Mouse (Mus musculus) hindbrain, embryonic 16.5 days (tissue): ENCODE data around the gene Abi2. TPM values are rescaled to one million over a fixed set of nuclear protein-coding genes. Genes with fewer than 3 reads are reported as not detected.

Experiments used
- ATAC-seq: fragments of 200-750 bp; cut with Nextera tagmentation; 2 replicates; pipeline ENCODE4 v1.8.0; 2017; ENCODE audit warnings: moderate TSS enrichment, moderate library complexity
- H3K27ac ChIP-seq: fragments of 300-500 bp; sonication (generic); 2 replicates; pipeline ENCODE4 v1.5.1; 2014; ENCODE audit warnings: low read depth, mild to moderate bottlenecking, control low read depth, low read length, moderate library complexity
- H3K27me3 ChIP-seq: fragments of 300-500 bp; sonication (generic); replicated peaks from 2 replicates; pipeline ENCODE4 v1.6.1; 2014; ENCODE audit warnings: low read length; ENCODE audit not compliant: control insufficient read depth, insufficient read depth
- H3K36me3 ChIP-seq: fragments of 300-500 bp; sonication (generic); 2 replicates; pipeline ENCODE4 v1.6.1; 2014; ENCODE audit warnings: mild to moderate bottlenecking, low read length, moderate library complexity, mixed read lengths; ENCODE audit not compliant: control insufficient read depth, insufficient read depth
- H3K4me1 ChIP-seq: fragments of 300-500 bp; sonication (generic); 2 replicates; pipeline ENCODE4 v1.6.1; 2014; ENCODE audit warnings: low read depth, low read length; ENCODE audit not compliant: control insufficient read depth, insufficient read depth
- H3K4me2 ChIP-seq: fragments of 300-500 bp; sonication (generic); 2 replicates; pipeline ENCODE4 v1.6.1; 2014; ENCODE audit warnings: mild to moderate bottlenecking, low read length, control low read depth, moderate library complexity
- H3K4me3 ChIP-seq: fragments of 300-500 bp; sonication (generic); 2 replicates; pipeline ENCODE4 v1.5.1; 2014; ENCODE audit warnings: mild to moderate bottlenecking, low read length, control low read depth, moderate library complexity
- H3K9ac ChIP-seq: fragments of 300-500 bp; sonication (generic); 2 replicates; pipeline ENCODE4 v1.6.1; 2014; ENCODE audit warnings: low read depth, mild to moderate bottlenecking, control low read depth, low read length, moderate library complexity
- H3K9me3 ChIP-seq: fragments of 300-500 bp; sonication (generic); 2 replicates; pipeline ENCODE4 v1.6.1; 2014; ENCODE audit warnings: mild to moderate bottlenecking, low read length, moderate library complexity; ENCODE audit not compliant: control insufficient read depth
- whole genome bisulfite sequencing: fragments of 180-500 bp; shearing (Covaris S2); extraction: QIAGEN DNeasy Blood & Tissue Kit; methylation state at CpG from one replicate; pipeline ENCODE4 v1.1.7; 2014; 5-methylcytosine and 5-hydroxymethylcytosine counted together
- polyA plus RNA-seq: library from polyadenylated mRNA; unstranded; fragments of >200 nt; fragmentation: Nextera tagmentation; extraction: Ambion mirVana; gene quantifications from 2 replicates; pipeline ENCODE4 v1.2.1, GENCODE M21; 2015

Abi2 gene
- polyA plus RNA-seq, 1 experiment from 2014 or later: 64.8 TPM

- Histone ChIP-seq H3K4me2 (no peak overlapping the region), H3K9ac (no peak overlapping the region), H3K27me3 (no peaks in the 10 kb centered on the region), H3K4me3 (no peak overlapping the region), H3K27ac (no peak overlapping the region), H3K36me3 (peaks cover 19% of the 10 kb centered on the region), H3K9me3 (no peaks in the 10 kb centered on the region), H3K4me1 (no peaks in the 10 kb centered on the region)
- ATAC-seq: no peak
- 89% methylated on average over 6 of the region's 6 CpGs for WGBS
Observed at GRCm38 (mm10) chr1:60530107-60530506, 120.7 kb downstream of the Abi2 start.

GRCm38 (mm10) chr1:60530636-60531035 is 121.2 kb downstream of the Abi2 start:
- no peaks in the 10 kb centered on the region for H3K27me3 ChIP-seq
- H3K4me3 ChIP-seq: no peak overlapping the region
- H3K27ac ChIP-seq: no peak overlapping the region
- no peaks in the 10 kb centered on the region for H3K9me3 ChIP-seq
- H3K36me3 ChIP-seq: peaks cover 16% of the 10 kb centered on the region
- no peak for ATAC-seq
- no peak overlapping the region for H3K4me2 ChIP-seq
- no peaks in the 10 kb centered on the region for H3K4me1 ChIP-seq
- H3K9ac ChIP-seq: no peak overlapping the region
- WGBS: 95% methylated on average over 2 of the region's 2 CpGs

Other genes starting within 250 kb of the Abi2 start
- gene Nbeal1, start 229.0 kb upstream of the Abi2 start, polyA plus RNA-seq: 6.3 and 6.6 TPM in 2 replicates
- gene Cyp20a1, start 66.3 kb upstream of the Abi2 start, polyA plus RNA-seq: 12.0 and 14.1 TPM in 2 replicates
- gene Raph1, start 157.5 kb downstream of the Abi2 start, polyA plus RNA-seq: 22.0 and 22.4 TPM in 2 replicates